Mouse (Mus musculus) CH12.LX (cell line): ENCODE results near the gene Ms4a12. TPM values are rescaled to one million over a fixed set of nuclear protein-coding genes. Genes with fewer than 3 reads are reported as not detected.

Experiments used
- DNase-seq: peaks from one replicate; pipeline ENCODE4 v3.0.0-alpha.2; 2013; ENCODE audit errors: extremely low read depth
- H3K27ac ChIP-seq: 2 replicates; pipeline ENCODE4 v1.5.1; 2012; ENCODE audit warnings: low read depth, mild to moderate bottlenecking, control low read depth, moderate library complexity; ENCODE audit not compliant: insufficient read depth
- H3K27me3 ChIP-seq: replicated peaks from 2 replicates; pipeline ENCODE3; 2012; ENCODE audit warnings: inconsistent platforms
- H3K36me3 ChIP-seq, 2 experiments: replicated peaks in 1 of 2; 2 replicates each; pipeline versions ENCODE3 to v1.6.1; 2012; ENCODE audit warnings: inconsistent platforms in 1 of 2, low read length in 1 of 2, mild to moderate bottlenecking in 1 of 2, mixed read lengths in 1 of 2, moderate library complexity in 1 of 2; ENCODE audit not compliant: control insufficient read depth in 1 of 2, insufficient read depth in 1 of 2
- H3K4me1 ChIP-seq, 2 experiments: 2 replicates each; pipeline ENCODE4 v1.6.1; 2012; ENCODE audit warnings: inconsistent platforms in 1 of 2, moderate library complexity in 1 of 2; ENCODE audit not compliant: insufficient read depth in 2 of 2, control insufficient read depth in 1 of 2
- H3K4me2 ChIP-seq: 2 replicates; pipeline ENCODE4 v1.6.1; 2012; ENCODE audit warnings: low read depth, mild to moderate bottlenecking, control low read depth; ENCODE audit not compliant: poor library complexity, insufficient read depth, severe bottlenecking
- H3K4me3 ChIP-seq, 3 experiments: fragments of 150-350 bp in 1 of 3; sonication (generic) in 1 of 3; replicated peaks in 1 of 3; 2 replicates each; pipeline versions ENCODE3 to v1.5.1; 2011 to 2012; ENCODE audit warnings: low read depth in 2 of 3, low read length in 2 of 3, mild to moderate bottlenecking in 2 of 3, moderate library complexity in 2 of 3, control low read depth in 1 of 3, improper control_type of control experiment in 1 of 3, inconsistent platforms in 1 of 3, mixed read lengths in 1 of 3; ENCODE audit not compliant: poor library complexity in 1 of 3
- H3K79me2 ChIP-seq: replicated peaks from 2 replicates; pipeline ENCODE4 v1.6.1; 2012; ENCODE audit warnings: mild to moderate bottlenecking, moderate library complexity; ENCODE audit not compliant: control insufficient read depth, poor library complexity, insufficient read depth, severe bottlenecking; ENCODE audit errors: extremely low read depth
- H3K9ac ChIP-seq: 2 replicates; pipeline ENCODE4 v1.6.1; 2012; ENCODE audit warnings: low read depth, mild to moderate bottlenecking, control low read depth, moderate library complexity; ENCODE audit not compliant: insufficient read depth
- H3K9me3 ChIP-seq: replicated peaks from 2 replicates; pipeline ENCODE3; 2012; ENCODE audit warnings: low read length, inconsistent platforms, mixed read lengths
- BHLHE40 ChIP-seq: IDR thresholded peaks from 2 replicates; pipeline ENCODE4 v1.6.1; 2011; ENCODE audit warnings: mild to moderate bottlenecking, low read depth, low read length, improper control_type of control experiment
- EP300 ChIP-seq: IDR thresholded peaks from 2 replicates; pipeline ENCODE4 v1.6.1; 2011; ENCODE audit warnings: low read length, improper control_type of control experiment
- ETS1 ChIP-seq: conservative IDR thresholded peaks from 2 replicates; pipeline ENCODE4 v1.6.1; 2012; ENCODE audit warnings: low read depth, mild to moderate bottlenecking, inconsistent platforms, low read length, improper control_type of control experiment, moderate library complexity
- GABPA ChIP-seq: IDR thresholded peaks from 2 replicates; pipeline ENCODE4 v1.6.1; 2012; ENCODE audit warnings: low read depth, low read length, improper control_type of control experiment, inconsistent platforms; ENCODE audit not compliant: insufficient replicate concordance
- HCFC1 ChIP-seq: IDR thresholded peaks from 2 replicates; pipeline ENCODE4 v1.6.1; 2012; ENCODE audit warnings: low read depth, mild to moderate bottlenecking, inconsistent platforms, low read length, improper control_type of control experiment
- IRF4 ChIP-seq: IDR thresholded peaks from 2 replicates; pipeline ENCODE4 v1.6.1; 2014; ENCODE audit warnings: low read depth, mild to moderate bottlenecking, inconsistent platforms, low read length, improper control_type of control experiment
- JUND ChIP-seq: conservative IDR thresholded peaks from 2 replicates; pipeline ENCODE4 v1.6.1; 2011; ENCODE audit warnings: low read depth, low read length, improper control_type of control experiment
- KAT2A ChIP-seq: IDR thresholded peaks from 2 replicates; pipeline ENCODE4 v1.6.1; 2012; ENCODE audit warnings: low read length, improper control_type of control experiment, inconsistent platforms; ENCODE audit not compliant: insufficient replicate concordance
- MEF2A ChIP-seq: IDR thresholded peaks from 2 replicates; pipeline ENCODE4 v1.6.1; 2014; ENCODE audit warnings: low read depth, mild to moderate bottlenecking, inconsistent platforms, low read length, improper control_type of control experiment, borderline replicate concordance
- MXI1 ChIP-seq: IDR thresholded peaks from 2 replicates; pipeline ENCODE4 v1.6.1; 2011; ENCODE audit warnings: mild to moderate bottlenecking, low read depth, low read length, improper control_type of control experiment
- TBP ChIP-seq: conservative IDR thresholded peaks from 2 replicates; pipeline ENCODE4 v1.6.1; 2011; ENCODE audit warnings: low read depth, low read length, improper control_type of control experiment
- TCF12 ChIP-seq: IDR thresholded peaks from 2 replicates; pipeline ENCODE4 v1.6.1; 2014; ENCODE audit warnings: low read depth, mild to moderate bottlenecking, inconsistent platforms, low read length, improper control_type of control experiment
- ZKSCAN1 ChIP-seq: IDR thresholded peaks from 2 replicates; pipeline ENCODE4 v1.6.1; 2012; ENCODE audit warnings: low read depth, inconsistent platforms, low read length, improper control_type of control experiment, borderline replicate concordance
- ZNF384 ChIP-seq: IDR thresholded peaks from 2 replicates; pipeline ENCODE4 v1.6.1; 2012; ENCODE audit warnings: low read depth, low read length, improper control_type of control experiment, inconsistent platforms
- dilution Hi-C: fragments of 300-500 bp; cut with MboI; formaldehyde crosslinking; loops from 2 replicates; pipeline ENCODE4 v1.14.3; 2020; ENCODE audit warnings: low sequenced_read_pairs; ENCODE audit not compliant: extremely low pct_unique_long_range_greater_than_20kb, extremely low pct_ligation_motif_present
- in situ Hi-C: fragments of 300-500 bp; cut with MboI; formaldehyde crosslinking; loops from 3 replicates; pipeline ENCODE4 v1.14.3; 2019; ENCODE audit warnings: low sequenced_read_pairs, low pct_ligation_motif_present, low pct_unique_long_range_greater_than_20kb, mixed read lengths
- polyA plus RNA-seq: library from polyadenylated mRNA; unstranded; fragments of >175 nt; gene quantifications from 2 replicates; pipeline ENCODE4 v1.2.1, GENCODE M21; 2012; ENCODE audit warnings: low read depth; ENCODE audit not compliant: insufficient read length
- total RNA-seq, 2 experiments: library from RNA; depleted of rRNA; stranded (reverse); fragments of 300-350 nt in 1 of 2; fragments of >200 nt in 1 of 2; gene quantifications; 2 replicates each; pipeline ENCODE4 v1.2.3; 2012 to 2014

The Ms4a12 gene
- total and polyA plus RNA-seq, 3 experiments: not detected

DNA sequence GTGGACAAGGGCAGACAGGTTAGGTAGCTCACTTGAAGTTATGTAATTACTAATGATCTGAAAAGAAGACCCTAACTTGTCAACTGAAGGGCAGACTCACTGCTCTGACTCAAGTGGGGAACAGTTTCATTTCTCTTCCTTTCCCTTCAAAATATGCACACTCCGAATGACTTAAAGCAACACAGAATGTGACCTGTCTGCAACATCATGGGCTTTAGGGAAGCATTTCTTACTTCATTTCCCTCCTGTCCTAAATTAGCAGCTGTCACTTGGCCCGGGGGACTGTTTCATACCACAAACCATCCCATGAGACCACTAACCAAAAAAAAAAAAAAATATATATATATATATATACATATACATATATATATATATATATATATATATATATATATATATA is 29.3 kb upstream of the Ms4a12 start:
- peak; percentile 33; the same call in 1 of the 2 replicates for TF ChIP-seq BHLHE40
- TF ChIP-seq ZKSCAN1: no peak
- TF ChIP-seq MXI1: no peak
- Histone ChIP-seq H3K9ac (no peak overlapping the region), H3K36me3 (peaks cover 27 to 52% of the 10 kb centered on the region in 2 experiments), H3K79me2 (peaks cover 32% of the 10 kb centered on the region), H3K27ac (no peak overlapping the region), H3K9me3 (no peaks in the 10 kb centered on the region), H3K4me2 (no peak overlapping the region; the same call in 1 of the 2 replicates), H3K4me1 (peaks cover 2 to 44% of the 10 kb centered on the region in 2 experiments; a peak in 3 of 4 replicates), H3K4me3 (peak overlapping the region in 2 of 3 experiments; percentile 8 to 32), H3K27me3 (no peaks in the 10 kb centered on the region)
- no peak for DNase-seq
- dilution Hi-C loops (no loop called here), in situ Hi-C loops (no loop called here)

DNA sequence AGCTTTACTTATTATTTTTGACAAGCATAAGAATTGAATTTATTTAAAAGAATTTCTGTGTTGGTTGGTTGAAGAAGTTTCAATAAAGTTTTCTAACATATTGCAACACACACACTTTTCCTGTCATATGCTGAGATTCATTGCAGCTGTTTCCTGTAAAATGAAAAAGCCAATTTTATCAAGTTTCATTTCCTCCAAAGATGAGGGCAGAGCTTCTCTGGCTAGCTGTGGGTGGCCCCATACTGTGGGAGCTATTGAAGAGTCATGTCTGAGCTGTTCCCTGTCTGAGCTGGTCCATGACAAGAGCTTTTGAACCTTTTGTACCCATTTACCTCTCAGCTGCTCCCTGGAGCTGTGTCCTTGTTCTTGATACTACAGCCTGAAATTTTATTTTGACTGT is 12.0 kb upstream of the Ms4a12 start:
- Histone ChIP-seq H3K4me2 (0 out of 2 replicates have a peak overlapping the region, but pooled peaks have one; percentile 23), H3K9me3 (peaks cover 3% of the 10 kb centered on the region), H3K4me3 (no peak overlapping the region), H3K27me3 (no peaks in the 10 kb centered on the region), H3K27ac (peak overlapping the region; percentile 31), H3K4me1 (peaks cover 15 to 48% of the 10 kb centered on the region in 2 experiments), H3K9ac (no peak overlapping the region), H3K36me3 (peaks cover 0 to 2% of the 10 kb centered on the region in 2 experiments), H3K79me2 (no peaks in the 10 kb centered on the region)
- dilution Hi-C loops (no loop called here), in situ Hi-C loops (no loop called here)
- DNase-seq: peak; percentile 72
- TF ChIP-seq GABPA (no peak), TBP (0 out of 2 replicates have a peak, but pooled peaks have one; percentile 27), HCFC1 (peak; percentile 37; the same call in 1 of the 2 replicates), ZNF384 (peak; percentile 41; the same call in 1 of the 2 replicates), TCF12 (peak; percentile 55; the same call in 1 of the 2 replicates), BHLHE40 (peak; percentile 54), KAT2A (no peak), JUND (0 out of 2 replicates have a peak, but pooled peaks have one; percentile 37), IRF4 (peak; percentile 87), MEF2A (peak; percentile 77), ETS1 (peak; percentile 95), EP300 (peak; percentile 91), MXI1 (no peak)
